Mouse (Mus musculus) hindbrain, embryonic 12.5 days (tissue): ENCODE results near the gene Gm15557. TPM values are rescaled to one million over a fixed set of nuclear protein-coding genes. Genes with fewer than 3 reads are reported as not detected.

Experiments used
- polyA plus RNA-seq: library from polyadenylated mRNA; unstranded; fragments of >200 nt; fragmentation: Nextera tagmentation; extraction: Ambion mirVana; gene quantifications from 2 replicates; pipeline ENCODE4 v1.2.1, GENCODE M21; 2016

Gm15557 gene
- polyA plus RNA-seq, 1 experiment from 2014 or later: not detected

Other genes starting within 250 kb of the Gm15557 start
- gene Trpc4ap, start 248.3 kb upstream of the Gm15557 start, polyA plus RNA-seq: 190 and 204 TPM in 2 replicates
- gene Edem2, start 211.3 kb upstream of the Gm15557 start, polyA plus RNA-seq: 37.3 and 38.5 TPM in 2 replicates
- not detected in 2 replicates for gene Gm17581, start 204.9 kb upstream of the Gm15557 start, polyA plus RNA-seq
- 3.4 and 4.1 TPM in 2 replicates for gene Procr, start 189.6 kb upstream of the Gm15557 start, polyA plus RNA-seq
- 5.3 and 6.0 TPM in 2 replicates for gene Mmp24, start 165.4 kb upstream of the Gm15557 start, polyA plus RNA-seq
- 17.1 and 17.3 TPM in 2 replicates for gene BC029722, start 121.3 kb upstream of the Gm15557 start, polyA plus RNA-seq
- 151 and 160 TPM in 2 replicates for gene Eif6, start 113.8 kb upstream of the Gm15557 start, polyA plus RNA-seq
- 0.41 and 0.46 TPM in 2 replicates for gene Fam83c, start 105.9 kb upstream of the Gm15557 start, polyA plus RNA-seq
- 65.5 and 70.0 TPM in 2 replicates for gene Uqcc1, start 10.4 kb upstream of the Gm15557 start, polyA plus RNA-seq
- gene Gdf5, start 4.6 kb downstream of the Gm15557 start, polyA plus RNA-seq: 3.6 and 3.8 TPM in 2 replicates
- 26.9 and 27.7 TPM in 2 replicates for gene Cep250, start 15.7 kb downstream of the Gm15557 start, polyA plus RNA-seq
- gene 6430550D23Rik, start 67.2 kb downstream of the Gm15557 start, polyA plus RNA-seq: 1.7 and 2.4 TPM in 2 replicates
- gene Ergic3, start 67.3 kb downstream of the Gm15557 start, polyA plus RNA-seq: 230 and 257 TPM in 2 replicates
- gene Fer1l4, start 112.2 kb downstream of the Gm15557 start, polyA plus RNA-seq: 0.37 TPM in 1 of 2 replicates, not detected in the other
- gene Spag4, start 124.4 kb downstream of the Gm15557 start, polyA plus RNA-seq: 7.5 and 7.9 TPM in 2 replicates
- gene Cpne1, start 171.2 kb downstream of the Gm15557 start, polyA plus RNA-seq: 48.4 and 52.2 TPM in 2 replicates
- gene Rbm12, start 171.2 kb downstream of the Gm15557 start, polyA plus RNA-seq: 38.9 and 39.9 TPM in 2 replicates
- 20.9 and 34.5 TPM in 2 replicates for gene Gm28036, start 186.4 kb downstream of the Gm15557 start, polyA plus RNA-seq
- 363 and 435 TPM in 2 replicates for gene Romo1, start 203.3 kb downstream of the Gm15557 start, polyA plus RNA-seq
- 29.2 and 29.7 TPM in 2 replicates for gene Nfs1, start 203.5 kb downstream of the Gm15557 start, polyA plus RNA-seq
- 659 and 670 TPM in 2 replicates for gene Rbm39, start 239.5 kb downstream of the Gm15557 start, polyA plus RNA-seq